Mouse (Mus musculus) liver, postnatal 0 days (tissue): Measurements from ENCODE around the gene Myo1e.
"Not testable (repeated sequence)": the region's sequence is repeated elsewhere in the genome, so short reads cannot be mapped to it uniquely, and the experiment has no call there.

ENCODE experiments used
- CTCF ChIP-seq: sonication (generic); IDR thresholded peaks from 2 replicates; pipeline ENCODE4 v1.5.1; 2016; ENCODE audit warnings: antibody characterized with exemption, low read depth
- EP300 ChIP-seq: IDR thresholded peaks from 2 replicates; pipeline ENCODE4 v1.6.1; 2016; ENCODE audit warnings: antibody characterized with exemption, low read depth, mild to moderate bottlenecking

GRCm38 (mm10) chr9:70256027-70256426, 48.9 kb downstream of the Myo1e start:
- TF ChIP-seq CTCF, EP300: not testable (repeated sequence)
